Mouse (Mus musculus): ENCODE measurements around the gene Wdfy2. TPM values are rescaled to one million over a fixed set of nuclear protein-coding genes. Genes with fewer than 3 reads are reported as not detected.

Wdfy2 gene
- polyA plus RNA-seq, 1 experiment = 11.2 TPM

GRCm38 (mm10) chr14:62874348-62874747, 36.9 kb downstream of the Wdfy2 start:
- no peak overlapping the region for H3K9ac ChIP-seq (ENCODE audit: low read depth, poor library complexity, severe bottlenecking)
- H3K27me3 ChIP-seq (ENCODE audit: control insufficient read depth, insufficient read depth, low read length, poor library complexity, severe bottlenecking) = no peaks in the 10 kb centered on the region
- TF ChIP-seq POLR2A (IDR thresholded peaks at IDR 0.05; ENCODE audit: insufficient read depth, low read length) = no peak
- H3K9me3 ChIP-seq (replicated peaks; ENCODE audit: control insufficient read depth, insufficient read depth, low read length, poor library complexity, severe bottlenecking) = no peaks in the 10 kb centered on the region
- H3K4me1 ChIP-seq (ENCODE audit: control insufficient read depth, insufficient read depth, low read length) = no peaks in the 10 kb centered on the region
- no peak overlapping the region for H3K27ac ChIP-seq (ENCODE audit: insufficient read depth, low read length)
- H3K4me3 ChIP-seq (ENCODE audit: low read depth, low read length) = no peak overlapping the region
- no peaks in the 10 kb centered on the region for H3K36me3 ChIP-seq (ENCODE audit: control insufficient read depth, insufficient read depth, low read length, poor library complexity, severe bottlenecking)

- TF ChIP-seq EP300 (IDR thresholded peaks at IDR 0.05; ENCODE audit: insufficient read depth, low read depth, low read length) (no peak), CTCF (IDR thresholded peaks at IDR 0.05; ENCODE audit: low read depth, low read length) (no peak), POLR2A (IDR thresholded peaks at IDR 0.05; ENCODE audit: insufficient read depth, low read length) (no peak)
- Histone ChIP-seq H3K27me3 (ENCODE audit: control insufficient read depth, insufficient read depth, low read length, poor library complexity, severe bottlenecking) (no peaks in the 10 kb centered on the region), H3K36me3 (ENCODE audit: control insufficient read depth, insufficient read depth, low read length, poor library complexity, severe bottlenecking) (no peaks in the 10 kb centered on the region), H3K9me3 (replicated peaks; ENCODE audit: control insufficient read depth, insufficient read depth, low read length, poor library complexity, severe bottlenecking) (no peaks in the 10 kb centered on the region), H3K4me3 (ENCODE audit: low read depth, low read length) (no peak overlapping the region), H3K27ac (ENCODE audit: insufficient read depth, low read length) (no peak overlapping the region), H3K9ac (ENCODE audit: low read depth, poor library complexity, severe bottlenecking) (no peak overlapping the region), H3K4me1 (ENCODE audit: control insufficient read depth, insufficient read depth, low read length) (no peaks in the 10 kb centered on the region)
These were observed 40.6 kb downstream of the Wdfy2 start for GRCm38 (mm10) chr14:62878076-62878475.

- no peaks in the 10 kb centered on the region for H3K27me3 ChIP-seq (ENCODE audit: control insufficient read depth, insufficient read depth, low read length, poor library complexity, severe bottlenecking)
- no peak overlapping the region for H3K9ac ChIP-seq (ENCODE audit: low read depth, poor library complexity, severe bottlenecking)
- no peak for TF ChIP-seq CTCF (IDR thresholded peaks at IDR 0.05; ENCODE audit: low read depth, low read length)
- no peaks in the 10 kb centered on the region for H3K36me3 ChIP-seq (ENCODE audit: control insufficient read depth, insufficient read depth, low read length, poor library complexity, severe bottlenecking)
- no peaks in the 10 kb centered on the region for H3K9me3 ChIP-seq (replicated peaks; ENCODE audit: control insufficient read depth, insufficient read depth, low read length, poor library complexity, severe bottlenecking)
- no peak overlapping the region for H3K27ac ChIP-seq (ENCODE audit: insufficient read depth, low read length)
- H3K4me1 ChIP-seq (ENCODE audit: control insufficient read depth, insufficient read depth, low read length) = no peaks in the 10 kb centered on the region
- H3K4me3 ChIP-seq (ENCODE audit: low read depth, low read length) = no peak overlapping the region
These were observed 41.4 kb downstream of the Wdfy2 start for GRCm38 (mm10) chr14:62878634-62879430.

GRCm38 (mm10) chr14:62879497-62879896, 42.0 kb downstream of the Wdfy2 start:
- Histone ChIP-seq H3K36me3 (ENCODE audit: control insufficient read depth, insufficient read depth, low read length, poor library complexity, severe bottlenecking) (no peaks in the 10 kb centered on the region), H3K27ac (ENCODE audit: insufficient read depth, low read length) (no peak overlapping the region), H3K9ac (ENCODE audit: low read depth, poor library complexity, severe bottlenecking) (no peak overlapping the region), H3K9me3 (replicated peaks; ENCODE audit: control insufficient read depth, insufficient read depth, low read length, poor library complexity, severe bottlenecking) (no peaks in the 10 kb centered on the region), H3K27me3 (ENCODE audit: control insufficient read depth, insufficient read depth, low read length, poor library complexity, severe bottlenecking) (no peaks in the 10 kb centered on the region), H3K4me3 (ENCODE audit: low read depth, low read length) (no peak overlapping the region), H3K4me1 (ENCODE audit: control insufficient read depth, insufficient read depth, low read length) (no peaks in the 10 kb centered on the region)
- peak; percentile 24 for TF ChIP-seq CTCF (IDR thresholded peaks at IDR 0.05; ENCODE audit: low read depth, low read length)
- no peak for TF ChIP-seq POLR2A (IDR thresholded peaks at IDR 0.05; ENCODE audit: insufficient read depth, low read length)

GRCm38 (mm10) chr14:62880084-62880851, 42.8 kb downstream of the Wdfy2 start:
- TF ChIP-seq POLR2A (IDR thresholded peaks at IDR 0.05; ENCODE audit: insufficient read depth, low read length) (no peak), EP300 (IDR thresholded peaks at IDR 0.05; ENCODE audit: insufficient read depth, low read depth, low read length) (no peak), CTCF (IDR thresholded peaks at IDR 0.05; ENCODE audit: low read depth, low read length) (no peak)
- Histone ChIP-seq H3K36me3 (ENCODE audit: control insufficient read depth, insufficient read depth, low read length, poor library complexity, severe bottlenecking) (no peaks in the 10 kb centered on the region), H3K27ac (ENCODE audit: insufficient read depth, low read length) (no peak overlapping the region), H3K9me3 (replicated peaks; ENCODE audit: control insufficient read depth, insufficient read depth, low read length, poor library complexity, severe bottlenecking) (no peaks in the 10 kb centered on the region), H3K4me1 (ENCODE audit: control insufficient read depth, insufficient read depth, low read length) (no peaks in the 10 kb centered on the region), H3K4me3 (ENCODE audit: low read depth, low read length) (no peak overlapping the region), H3K27me3 (ENCODE audit: control insufficient read depth, insufficient read depth, low read length, poor library complexity, severe bottlenecking) (no peaks in the 10 kb centered on the region), H3K9ac (ENCODE audit: low read depth, poor library complexity, severe bottlenecking) (no peak overlapping the region)

- Histone ChIP-seq H3K9ac (ENCODE audit: low read depth, poor library complexity, severe bottlenecking) (no peak overlapping the region), H3K27me3 (ENCODE audit: control insufficient read depth, insufficient read depth, low read length, poor library complexity, severe bottlenecking) (no peaks in the 10 kb centered on the region), H3K27ac (ENCODE audit: insufficient read depth, low read length) (no peak overlapping the region), H3K4me1 (ENCODE audit: control insufficient read depth, insufficient read depth, low read length) (no peaks in the 10 kb centered on the region), H3K9me3 (replicated peaks; ENCODE audit: control insufficient read depth, insufficient read depth, low read length, poor library complexity, severe bottlenecking) (no peaks in the 10 kb centered on the region), H3K4me3 (ENCODE audit: low read depth, low read length) (no peak overlapping the region), H3K36me3 (ENCODE audit: control insufficient read depth, insufficient read depth, low read length, poor library complexity, severe bottlenecking) (no peaks in the 10 kb centered on the region)
- TF ChIP-seq EP300 (IDR thresholded peaks at IDR 0.05; ENCODE audit: insufficient read depth, low read depth, low read length) (no peak), POLR2A (IDR thresholded peaks at IDR 0.05; ENCODE audit: insufficient read depth, low read length) (no peak), CTCF (IDR thresholded peaks at IDR 0.05; ENCODE audit: low read depth, low read length) (peak; percentile 48)
These were observed 44.7 kb downstream of the Wdfy2 start for GRCm38 (mm10) chr14:62882061-62882614.

Measured in ES-Bruce4 (cell line).